Mouse (Mus musculus): ENCODE data around the gene Tulp4. TPM values are rescaled to one million over a fixed set of nuclear protein-coding genes. Genes with fewer than 3 reads are reported as not detected.

Gene Tulp4
- polyA plus RNA-seq, 1 experiment: 82.0 TPM

DNA sequence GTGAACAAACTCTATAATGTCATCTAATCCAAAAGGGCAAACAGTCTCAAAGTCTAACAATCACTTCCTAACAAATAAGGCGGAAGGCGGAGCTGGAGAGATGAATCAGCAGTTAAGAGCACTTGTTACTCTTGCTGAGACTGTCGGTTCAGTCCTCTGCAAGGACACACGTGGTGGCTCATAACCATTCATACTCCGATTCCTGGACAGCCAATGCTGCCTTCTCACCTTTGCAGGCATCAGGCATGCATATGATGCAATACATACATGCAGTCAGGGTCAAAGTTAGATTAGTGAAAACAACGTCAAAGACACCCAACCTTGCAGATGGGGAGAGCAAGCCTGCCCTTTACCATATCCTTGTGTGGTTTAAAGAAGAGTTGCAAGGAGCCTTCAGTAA lies 14.6 kb upstream of the Tulp4 start:
- no peak for TF ChIP-seq POLR2A (IDR thresholded peaks at IDR 0.05; ENCODE audit: extremely low read depth, insufficient read depth, low read length)
- TF ChIP-seq CTCF (IDR thresholded peaks at IDR 0.05; ENCODE audit: extremely low read depth, insufficient read depth, low read length): no peak
- H3K4me1 ChIP-seq (ENCODE audit: control insufficient read depth, insufficient read depth, low read length): no peaks in the 10 kb centered on the region

DNA sequence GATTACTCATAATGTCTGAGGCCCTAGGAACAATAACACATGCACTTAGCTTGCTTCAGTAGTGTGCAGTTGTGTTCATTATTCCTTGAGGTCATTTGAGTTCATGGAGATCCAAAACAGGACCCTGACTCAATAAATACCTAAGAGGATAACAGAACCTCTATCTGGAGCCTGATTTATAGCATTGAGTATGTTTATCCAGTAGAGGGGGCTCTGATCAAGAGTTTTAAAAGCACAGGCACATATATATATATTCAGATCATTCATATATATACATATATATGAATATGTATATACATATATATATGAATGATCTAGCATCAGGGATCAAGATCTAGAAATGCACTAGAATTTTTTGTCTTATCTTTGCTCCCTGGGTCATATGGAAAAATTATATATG lies 10.7 kb upstream of the Tulp4 start:
- no peaks in the 10 kb centered on the region for H3K4me1 ChIP-seq (ENCODE audit: control insufficient read depth, insufficient read depth, low read length)
- H3K4me3 ChIP-seq (ENCODE audit: insufficient read depth, low read length): no peak overlapping the region
- H3K27ac ChIP-seq (ENCODE audit: insufficient read depth, low read length): no peak overlapping the region
- TF ChIP-seq POLR2A (IDR thresholded peaks at IDR 0.05; ENCODE audit: extremely low read depth, insufficient read depth, low read length) (no peak), CTCF (IDR thresholded peaks at IDR 0.05; ENCODE audit: extremely low read depth, insufficient read depth, low read length) (no peak)

More for the DNA sequence above, 14.6 kb upstream of the Tulp4 start:
- no peak overlapping the region for H3K4me3 ChIP-seq (ENCODE audit: insufficient read depth, low read length)
- H3K27ac ChIP-seq (ENCODE audit: insufficient read depth, low read length): no peak overlapping the region

DNA sequence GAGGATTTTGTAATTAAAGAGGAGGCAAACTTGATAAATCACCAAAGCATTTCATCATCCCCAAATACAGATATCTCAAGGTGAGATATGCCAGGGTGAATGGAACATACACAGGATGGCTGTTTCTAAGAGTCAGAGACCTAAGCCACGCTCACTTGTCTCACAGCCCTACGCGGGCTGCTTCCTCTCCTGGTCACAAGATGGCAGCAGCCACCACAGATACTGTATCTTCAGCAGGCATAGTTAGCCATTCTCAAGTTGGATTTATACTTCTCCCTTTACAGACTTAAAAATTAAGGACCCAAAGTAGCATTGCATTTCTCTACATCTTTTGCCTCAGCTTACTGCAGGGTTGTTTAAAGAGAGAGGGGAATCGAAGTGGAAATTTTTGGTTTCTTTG lies 8.4 kb upstream of the Tulp4 start:
- H3K4me3 ChIP-seq (ENCODE audit: insufficient read depth, low read length): no peak overlapping the region
- TF ChIP-seq POLR2A (IDR thresholded peaks at IDR 0.05; ENCODE audit: extremely low read depth, insufficient read depth, low read length): no peak
- TF ChIP-seq CTCF (IDR thresholded peaks at IDR 0.05; ENCODE audit: extremely low read depth, insufficient read depth, low read length): peak; percentile 90
- H3K4me1 ChIP-seq (ENCODE audit: control insufficient read depth, insufficient read depth, low read length): no peaks in the 10 kb centered on the region
- H3K27ac ChIP-seq (ENCODE audit: insufficient read depth, low read length): no peak overlapping the region

DNA sequence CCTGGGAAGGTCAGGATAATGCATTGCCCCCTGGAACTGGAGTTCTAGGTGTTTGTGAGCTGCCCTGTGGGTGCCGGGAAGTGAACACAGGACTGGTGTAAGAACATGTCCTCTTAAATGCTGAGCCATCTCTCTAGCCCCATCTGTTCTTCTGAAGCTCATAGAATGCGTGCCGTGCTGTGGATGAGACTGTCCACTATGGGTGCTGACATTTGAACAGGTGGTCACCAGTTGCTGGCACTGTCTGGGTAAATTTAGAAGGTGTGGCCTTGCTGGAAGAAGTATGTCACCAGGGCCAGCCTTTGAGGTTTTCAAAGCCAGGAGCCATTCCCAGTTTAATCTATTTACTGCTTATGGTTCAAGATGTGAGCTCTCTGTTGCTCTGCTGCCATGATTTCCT lies 4.0 kb upstream of the Tulp4 start:
- Histone ChIP-seq H3K4me1 (ENCODE audit: control insufficient read depth, insufficient read depth, low read length) (no peaks in the 10 kb centered on the region), H3K4me3 (ENCODE audit: insufficient read depth, low read length) (no peak overlapping the region), H3K27ac (ENCODE audit: insufficient read depth, low read length) (no peak overlapping the region)
- TF ChIP-seq POLR2A (IDR thresholded peaks at IDR 0.05; ENCODE audit: extremely low read depth, insufficient read depth, low read length) (no peak), CTCF (IDR thresholded peaks at IDR 0.05; ENCODE audit: extremely low read depth, insufficient read depth, low read length) (no peak)

DNA sequence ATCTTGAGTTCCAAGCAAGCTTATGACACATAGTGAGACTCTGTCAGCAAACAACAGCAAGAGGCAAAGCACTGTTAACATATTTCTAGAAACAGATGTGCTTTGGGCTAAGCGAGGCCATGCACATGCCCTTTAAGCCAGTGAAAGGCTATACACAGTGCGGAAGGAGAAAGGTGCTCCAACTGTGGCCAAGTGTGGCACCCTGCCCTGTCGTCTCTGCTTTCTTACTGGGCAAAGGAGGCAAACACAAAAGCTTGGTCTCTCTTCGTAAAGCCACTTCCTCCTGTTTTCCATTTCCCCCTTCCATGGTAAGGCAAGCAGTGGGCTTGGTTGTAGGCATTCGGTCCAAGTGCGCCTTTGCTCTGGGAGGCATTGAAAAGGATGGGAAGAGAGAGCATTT lies 2.7 kb upstream of the Tulp4 start:
- peaks cover 4% of the 10 kb centered on the region; the same call in 1 of the 2 replicates for H3K4me1 ChIP-seq (ENCODE audit: control insufficient read depth, insufficient read depth, low read length)
- no peak overlapping the region for H3K27ac ChIP-seq (ENCODE audit: insufficient read depth, low read length)
- no peak for TF ChIP-seq CTCF (IDR thresholded peaks at IDR 0.05; ENCODE audit: extremely low read depth, insufficient read depth, low read length)
- TF ChIP-seq POLR2A (IDR thresholded peaks at IDR 0.05; ENCODE audit: extremely low read depth, insufficient read depth, low read length): no peak
- H3K4me3 ChIP-seq (ENCODE audit: insufficient read depth, low read length): no peak overlapping the region

DNA sequence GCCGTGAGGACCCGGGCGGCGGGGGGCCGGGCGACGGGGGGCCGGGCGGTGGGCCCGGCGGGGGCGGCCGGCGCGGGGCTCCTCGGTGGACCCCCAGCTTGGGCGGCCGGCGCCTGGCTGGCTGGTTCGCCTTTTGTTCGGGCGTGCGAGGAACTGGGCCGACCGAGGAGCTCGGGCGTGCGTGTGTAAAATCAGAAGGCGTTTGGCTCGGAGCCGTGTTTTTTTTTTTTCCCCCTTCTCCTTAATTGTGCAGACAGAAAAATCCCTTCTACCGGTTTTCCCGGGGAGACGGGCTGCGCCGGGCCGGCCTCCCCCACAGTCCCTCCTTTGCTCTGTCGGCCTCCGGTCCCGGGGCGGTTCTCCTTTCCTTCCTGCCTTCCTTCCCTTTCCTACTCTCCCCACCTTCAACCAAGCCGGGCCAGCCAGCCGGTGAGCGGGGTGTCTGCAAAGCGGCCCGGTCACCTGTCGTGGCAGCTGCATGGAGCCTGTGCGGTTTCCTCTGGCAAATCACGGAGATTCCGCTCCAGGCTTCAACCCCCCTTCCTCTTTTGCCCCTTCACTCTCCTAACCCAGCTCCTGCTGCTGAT lies 871 bp downstream of the Tulp4 start:
- H3K4me3 ChIP-seq (ENCODE audit: insufficient read depth, low read length): peak overlapping the region; percentile 48
- H3K4me1 ChIP-seq (ENCODE audit: control insufficient read depth, insufficient read depth, low read length): peaks cover 4% of the 10 kb centered on the region; the same call in 1 of the 2 replicates
- no peak for TF ChIP-seq POLR2A (IDR thresholded peaks at IDR 0.05; ENCODE audit: extremely low read depth, insufficient read depth, low read length)
- no peak for TF ChIP-seq CTCF (IDR thresholded peaks at IDR 0.05; ENCODE audit: extremely low read depth, insufficient read depth, low read length)
- peak overlapping the region; percentile 57 for H3K27ac ChIP-seq (ENCODE audit: insufficient read depth, low read length)

DNA sequence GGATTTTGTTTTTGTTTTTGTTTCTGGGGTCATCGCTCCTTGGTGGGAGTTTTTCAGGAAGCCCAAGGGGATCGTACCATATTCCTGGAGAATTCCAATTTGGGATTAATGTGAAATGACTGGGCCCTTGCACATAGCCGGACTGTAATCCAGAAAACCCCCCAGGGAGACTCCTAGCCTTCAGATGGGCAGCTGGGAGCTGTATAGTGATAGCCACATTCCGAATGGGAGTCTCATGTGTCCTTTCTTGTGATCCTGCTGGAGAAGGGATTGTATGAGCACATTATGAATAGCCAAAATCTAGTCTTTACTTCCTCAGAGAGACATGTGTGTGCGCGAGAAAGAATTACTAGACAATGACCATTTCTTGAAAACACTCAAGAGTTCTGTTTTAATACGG lies 1.9 kb downstream of the Tulp4 start:
- TF ChIP-seq POLR2A (IDR thresholded peaks at IDR 0.05; ENCODE audit: extremely low read depth, insufficient read depth, low read length) (no peak), CTCF (IDR thresholded peaks at IDR 0.05; ENCODE audit: extremely low read depth, insufficient read depth, low read length) (no peak)
- Histone ChIP-seq H3K4me1 (ENCODE audit: control insufficient read depth, insufficient read depth, low read length) (peaks cover 4% of the 10 kb centered on the region; the same call in 1 of the 2 replicates), H3K27ac (ENCODE audit: insufficient read depth, low read length) (no peak overlapping the region), H3K4me3 (ENCODE audit: insufficient read depth, low read length) (peak overlapping the region; percentile 48)

DNA sequence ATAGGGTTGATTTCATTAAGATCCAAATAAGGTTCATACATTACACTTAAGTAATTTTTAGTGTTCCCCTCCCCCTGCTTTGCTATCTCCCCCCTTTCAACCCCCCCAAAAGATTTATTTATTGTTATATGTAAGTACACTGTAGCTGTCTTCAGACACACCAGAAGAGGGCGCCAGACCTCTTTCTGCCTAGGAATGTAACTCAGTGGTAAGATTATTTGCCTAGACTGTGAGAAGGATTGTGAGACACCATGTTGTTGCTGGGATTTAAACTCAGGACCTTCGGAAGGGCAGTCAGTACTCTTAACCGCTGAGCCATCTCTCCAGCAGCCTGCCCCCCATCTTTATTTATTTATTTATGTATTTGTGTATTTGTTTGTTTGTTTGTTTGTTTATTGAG lies 4.7 kb downstream of the Tulp4 start:
- TF ChIP-seq POLR2A (IDR thresholded peaks at IDR 0.05; ENCODE audit: extremely low read depth, insufficient read depth, low read length) (no peak), CTCF (IDR thresholded peaks at IDR 0.05; ENCODE audit: extremely low read depth, insufficient read depth, low read length) (peak; percentile 15; the same call in 1 of the 2 replicates)
- Histone ChIP-seq H3K4me1 (ENCODE audit: control insufficient read depth, insufficient read depth, low read length) (peaks cover 4% of the 10 kb centered on the region; the same call in 1 of the 2 replicates), H3K4me3 (ENCODE audit: insufficient read depth, low read length) (no peak overlapping the region), H3K27ac (ENCODE audit: insufficient read depth, low read length) (no peak overlapping the region)

DNA sequence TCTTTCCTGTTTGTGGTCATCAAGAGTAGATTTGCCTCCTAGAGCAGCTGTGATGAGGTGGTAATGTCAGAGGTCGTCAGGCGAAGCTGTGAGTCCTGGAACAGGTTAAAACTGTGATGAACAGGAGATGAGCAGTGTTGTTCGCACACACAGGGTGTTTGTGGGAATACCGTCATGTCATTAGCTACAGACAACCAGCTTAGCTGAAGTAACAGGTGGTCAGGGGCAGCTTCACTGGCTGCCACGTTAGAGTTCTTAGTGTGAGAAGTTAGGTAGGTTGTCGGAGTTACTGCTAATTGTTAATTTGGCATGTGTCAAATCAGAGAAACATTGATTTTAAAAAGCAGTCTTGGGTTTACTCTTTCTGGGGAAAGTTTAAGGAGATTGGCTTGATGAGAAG lies 7.4 kb downstream of the Tulp4 start:
- TF ChIP-seq CTCF (IDR thresholded peaks at IDR 0.05; ENCODE audit: extremely low read depth, insufficient read depth, low read length) (no peak), POLR2A (IDR thresholded peaks at IDR 0.05; ENCODE audit: extremely low read depth, insufficient read depth, low read length) (no peak)
- H3K27ac ChIP-seq (ENCODE audit: insufficient read depth, low read length): no peak overlapping the region
- no peaks in the 10 kb centered on the region; the same call in 1 of the 2 replicates for H3K4me1 ChIP-seq (ENCODE audit: control insufficient read depth, insufficient read depth, low read length)
- no peak overlapping the region for H3K4me3 ChIP-seq (ENCODE audit: insufficient read depth, low read length)

DNA sequence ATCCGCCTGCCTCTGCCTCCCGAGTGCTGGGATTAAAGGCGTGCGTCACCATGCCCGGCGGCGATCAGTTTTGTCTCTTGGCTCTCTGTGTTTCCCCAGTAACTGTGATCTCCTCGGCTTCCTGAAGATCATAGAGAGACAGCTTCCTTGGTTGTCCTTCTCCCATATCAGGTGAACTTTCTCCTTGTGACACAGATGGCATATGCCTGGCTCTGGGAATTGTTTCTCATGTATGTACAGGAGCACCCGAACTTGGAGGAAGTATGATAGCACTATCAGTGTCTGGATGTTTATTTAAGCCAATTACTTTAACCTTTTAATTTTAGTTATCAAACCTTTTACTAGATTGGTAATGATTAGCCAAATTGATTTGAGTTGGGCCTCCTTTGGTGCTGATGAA lies 8.8 kb downstream of the Tulp4 start:
- peaks cover 2% of the 10 kb centered on the region; the same call in 1 of the 2 replicates for H3K4me1 ChIP-seq (ENCODE audit: control insufficient read depth, insufficient read depth, low read length)
- TF ChIP-seq POLR2A (IDR thresholded peaks at IDR 0.05; ENCODE audit: extremely low read depth, insufficient read depth, low read length) (no peak), CTCF (IDR thresholded peaks at IDR 0.05; ENCODE audit: extremely low read depth, insufficient read depth, low read length) (no peak)

More for the DNA sequence above, 8.8 kb downstream of the Tulp4 start:
- Histone ChIP-seq H3K4me3 (ENCODE audit: insufficient read depth, low read length) (no peak overlapping the region), H3K27ac (ENCODE audit: insufficient read depth, low read length) (no peak overlapping the region)
